Comparison of ENCODE assay signal across 14 mouse cellular contexts in the genomic region with DNA sequence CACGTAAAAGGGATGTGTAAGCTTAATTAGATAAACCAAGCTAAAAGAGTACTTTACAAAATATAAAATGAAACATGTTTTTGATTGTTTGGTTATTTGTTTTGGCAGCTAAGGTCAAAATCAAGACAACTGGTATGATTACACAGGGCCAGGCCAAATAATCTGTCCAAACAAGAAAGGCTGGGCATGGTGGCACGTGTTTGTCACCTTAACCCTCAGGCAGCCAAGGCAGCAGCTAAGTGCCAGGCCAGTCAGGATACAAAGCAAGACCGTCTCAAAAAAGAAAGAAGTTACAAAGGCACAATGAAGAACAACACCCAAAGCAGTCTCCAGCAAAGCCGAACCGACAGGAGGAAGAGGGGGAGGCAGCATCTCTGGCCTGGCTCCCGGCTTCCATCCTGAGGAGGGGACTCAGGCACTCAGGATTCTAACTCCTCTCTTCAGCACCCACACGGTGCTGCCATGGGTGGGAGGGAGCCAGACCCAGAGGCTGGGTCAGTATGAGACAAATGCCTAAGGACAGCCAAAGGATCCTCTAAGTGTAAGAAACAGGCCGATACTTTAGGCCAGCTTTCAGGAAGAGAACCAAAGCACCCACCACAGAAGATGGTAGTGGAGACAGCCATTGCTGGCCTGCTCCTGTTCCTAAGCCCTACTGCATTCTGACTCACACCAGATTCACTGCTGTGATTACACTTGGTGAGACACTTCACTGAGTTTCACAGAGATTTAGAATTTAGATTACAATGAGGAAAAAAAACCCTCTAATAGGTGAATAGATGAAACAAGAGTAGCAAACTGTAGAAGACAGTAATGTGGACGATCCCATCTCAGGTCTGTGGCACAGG. TPM values are rescaled to one million over a fixed set of nuclear protein-coding genes. Genes with fewer than 3 reads are reported as not detected.
A peak's percentile ranks its signal among the peaks of the same experiment; 100 is the strongest.
DNase-seq lines count a peak whose midpoint lies in the region; ATAC-seq and TF ChIP-seq lines count a peak whose summit lies in the region.
"Had no signal": no experiment of that assay in that cellular context is flagged by ENCODE, and none has a peak within 500 bp of the region (broad histone marks: within the 10 kb centered on the region; RNA-seq: fewer than 3 reads in every experiment).

No protein-coding gene starts in this region.

- 52% methylated on average over 9 of the region's 9 CpGs for WGBS in hindbrain, embryonic 15.5 days
- WGBS in hindbrain, embryonic 10.5 days = 72% methylated on average over 9 of the region's 9 CpGs
- 53% methylated on average over 9 of the region's 9 CpGs for WGBS in liver, postnatal 0 days (ENCODE audit: insufficient replicate concordance)

- H3K4me3 ChIP-seq in hindbrain, embryonic 15.5 days = no peak overlapping the region
- H3K4me3 ChIP-seq in hindbrain, embryonic 10.5 days = no peak overlapping the region
- H3K4me3 ChIP-seq in liver, postnatal 0 days (ENCODE audit: low read depth, low read length) = no peak overlapping the region
- H3K4me3 ChIP-seq: forebrain, embryonic 10.5 days; liver, embryonic 13.5 days; midbrain, embryonic 12.5 days had no signal

- H3K4me2 ChIP-seq in hindbrain, embryonic 15.5 days = no peak overlapping the region
- no peak overlapping the region for H3K4me2 ChIP-seq in liver, postnatal 0 days (ENCODE audit: low read depth, low read length)
- H3K4me2 ChIP-seq: midbrain, embryonic 12.5 days had no signal

- CTCF ChIA-PET in Patski (lab: Charles Lee) = interaction anchor here (1.6 kb wide), 1 partner anchor 9 kb away, joined by 7 read pairs; no protein-coding TSS in a partner anchor

- peaks cover 52% of the 10 kb centered on the region for H3K4me1 ChIP-seq in hindbrain, embryonic 15.5 days (replicated peaks)
- peaks cover 28% of the 10 kb centered on the region for H3K4me1 ChIP-seq in hindbrain, embryonic 10.5 days (replicated peaks)
- peaks cover 46% of the 10 kb centered on the region for H3K4me1 ChIP-seq in liver, postnatal 0 days (ENCODE audit: insufficient read depth)

- no peak for ATAC-seq in hindbrain, embryonic 15.5 days (ENCODE audit: low FRiP score, low read depth)
- no peak for ATAC-seq in liver, postnatal 0 days
- no peak for ATAC-seq in Patski
- ATAC-seq in monocyte, adult 5-6 weeks (replicated peaks; ENCODE audit: insufficient number of reproducible peaks, low FRiP score, low TSS enrichment, poor library complexity, severe bottlenecking) = no peak

- H3K27ac ChIP-seq in hindbrain, embryonic 15.5 days (replicated peaks) = 0 out of 2 replicates have a peak overlapping the region, but pooled peaks have one; percentile 49
- H3K27ac ChIP-seq in hindbrain, embryonic 10.5 days = no peak overlapping the region
- H3K27ac ChIP-seq in liver, postnatal 0 days (ENCODE audit: low read depth) = peak overlapping the region; percentile 57; the same call in 1 of the 2 replicates
- H3K27ac ChIP-seq: forebrain, embryonic 10.5 days; liver, embryonic 13.5 days; midbrain, embryonic 12.5 days had no signal

- in situ Hi-C loops in Patski (cut with MboI; ENCODE audit: low pct_unique_long_range_greater_than_20kb) = loop anchor here (10.0 kb wide), 1 partner anchor 48 kb away; a partner anchor contains a TSS

- POLR2A ChIA-PET in Patski (lab: Charles Lee) = interaction anchor here (1.3 kb wide), 1 partner anchor 51 kb away, joined by 3 read pairs; a partner anchor contains a TSS

- H3K36me3 ChIP-seq in hindbrain, embryonic 15.5 days = no peaks in the 10 kb centered on the region
- H3K36me3 ChIP-seq in hindbrain, embryonic 10.5 days = no peaks in the 10 kb centered on the region
- H3K36me3 ChIP-seq in liver, postnatal 0 days (replicated peaks; ENCODE audit: insufficient read depth, low read length) = no peaks in the 10 kb centered on the region
- H3K36me3 ChIP-seq: forebrain, embryonic 10.5 days; liver, embryonic 13.5 days; midbrain, embryonic 12.5 days had no signal

- H3K9me3 ChIP-seq in hindbrain, embryonic 15.5 days = no peaks in the 10 kb centered on the region
- no peaks in the 10 kb centered on the region for H3K9me3 ChIP-seq in hindbrain, embryonic 10.5 days
- H3K9me3 ChIP-seq in liver, postnatal 0 days (ENCODE audit: low read length) = no peaks in the 10 kb centered on the region
- H3K9me3 ChIP-seq: forebrain, embryonic 10.5 days; liver, embryonic 13.5 days; midbrain, embryonic 12.5 days had no signal

- no peak overlapping the region for H3K9ac ChIP-seq in hindbrain, embryonic 15.5 days
- no peak overlapping the region for H3K9ac ChIP-seq in liver, postnatal 0 days (replicated peaks)
- H3K9ac ChIP-seq: liver, embryonic 13.5 days; midbrain, embryonic 12.5 days had no signal

- no peak for TF ChIP-seq CTCF in liver, postnatal 0 days (IDR thresholded peaks at IDR 0.05; ENCODE audit: low read depth)
- TF ChIP-seq CTCF in Patski (IDR thresholded peaks at IDR 0.05) = no peak

- DNase-seq in frontal cortex, postnatal 36 days (ENCODE audit: low spot score in 2 of 2) = peak; percentile 29 to 58
- DNase-seq in frontal cortex, postnatal 25 days (ENCODE audit: low spot score in 2 of 2) = no peak
- DNase-seq in hindbrain, embryonic 10.5 days (ENCODE audit: low spot score) = no peak
- no peak for DNase-seq in liver, postnatal 0 days
- DNase-seq in liver = no peak
- peak; percentile 37 for DNase-seq in Patski (ENCODE audit: low read depth, low spot score)
- DNase-seq: cerebellum, adult 8-10 months; gastrocnemius, postnatal 14 days; liver, embryonic 13.5 days; lung, postnatal 36 days had no signal

- no peak for TF ChIP-seq EP300 in liver, postnatal 0 days (IDR thresholded peaks at IDR 0.05; ENCODE audit: low read depth)

- no peaks in the 10 kb centered on the region for H3K27me3 ChIP-seq in hindbrain, embryonic 15.5 days
- H3K27me3 ChIP-seq in hindbrain, embryonic 10.5 days (ENCODE audit: insufficient read depth, poor library complexity, severe bottlenecking) = no peaks in the 10 kb centered on the region
- no peaks in the 10 kb centered on the region for H3K27me3 ChIP-seq in liver, postnatal 0 days (ENCODE audit: insufficient read depth, low read length)
- H3K27me3 ChIP-seq in Patski = no peaks in the 10 kb centered on the region
- H3K27me3 ChIP-seq: liver, embryonic 13.5 days; midbrain, embryonic 12.5 days had no signal

RNA-seq across cellular contexts. Expression of a gene that starts 51.5 kb away (rescaled TPM):
- 16.7 and 17.7 TPM in 2 replicates for polyA plus RNA-seq in hindbrain, embryonic 15.5 days (2015; fragmentation: Nextera tagmentation; extraction: Ambion mirVana)
- 8.1 and 10.1 TPM in 2 replicates for polyA plus RNA-seq in hindbrain, embryonic 10.5 days (2016; fragmentation: Nextera tagmentation; extraction: Ambion mirVana)
- 4.1 and 5.4 TPM in 2 replicates for polyA plus RNA-seq in liver, postnatal 0 days (2015; fragmentation: Nextera tagmentation; extraction: Ambion mirVana)
- 25.6 TPM for polyA plus RNA-seq in Patski (2021)
- total RNA-seq in monocyte, adult 5-6 weeks (2017) = 15.6 to 23.1 TPM (median 18.1 TPM) in 3 replicates

Comparison
In these comparisons a context has a peak if more than half of its experiments do, and no peak if none do; other contexts are left out.
1. DNase-seq: peak in frontal cortex, postnatal 36 days (2 of 2) and Patski (single experiment); none in frontal cortex, postnatal 25 days (0 of 2), hindbrain, embryonic 10.5 days (single experiment), liver, postnatal 0 days (single experiment) and liver (single experiment).